Mouse (Mus musculus): ENCODE measurements around the gene Gm21518. TPM values are rescaled to one million over a fixed set of nuclear protein-coding genes. Genes with fewer than 3 reads are reported as not detected.

Gene Gm21518
- total RNA-seq (2023): not detected

DNA sequence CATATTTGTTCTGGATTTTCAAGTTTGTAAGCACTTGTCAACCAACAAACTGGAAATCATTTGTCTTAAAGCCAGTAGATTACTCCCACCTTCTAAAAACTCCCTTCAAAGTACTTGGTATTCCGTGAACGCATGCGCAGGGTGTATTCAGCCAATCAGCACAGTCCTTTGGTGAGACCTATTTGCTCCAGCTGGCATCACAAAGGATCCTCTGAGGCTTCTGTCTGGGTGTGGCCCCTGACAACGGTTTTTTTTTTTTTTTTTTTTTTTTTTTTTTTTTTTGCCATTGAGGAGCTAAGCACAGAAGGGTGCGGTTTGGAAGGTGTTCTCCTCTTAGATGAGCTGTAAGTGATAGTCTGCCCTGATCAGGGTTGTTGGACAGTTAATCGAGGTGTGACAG lies at the start of gene Gm21518:
Gm21518 (plus strand) TSS at position 301 of the 400 bp plus-strand sequence.

Measured in CD4-positive naive resting alpha-beta T cell, adult 76 days (primary cell).